Comparison of ENCODE assay signal across 30 mouse cellular contexts in the genomic region with DNA sequence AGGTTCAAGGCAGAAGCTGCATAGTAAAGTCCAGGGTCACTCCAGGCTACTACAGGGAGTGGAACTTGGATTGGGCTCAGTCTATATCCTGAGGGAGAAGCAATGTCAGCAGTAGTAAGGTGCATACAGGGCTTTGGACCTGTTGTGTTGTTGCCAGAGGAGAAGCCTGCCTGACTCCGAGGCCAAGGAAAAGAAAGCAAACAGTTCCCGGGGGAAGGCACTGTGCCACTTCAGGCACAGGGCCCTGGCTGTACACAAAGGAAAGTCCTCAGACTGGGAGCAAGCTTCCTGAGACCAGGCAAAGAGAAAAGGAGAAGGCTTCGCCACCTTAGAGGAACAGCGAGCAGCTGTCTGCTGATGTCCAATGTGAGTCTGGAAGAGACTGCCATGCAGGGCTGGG. TPM values are rescaled to one million over a fixed set of nuclear protein-coding genes. Genes with fewer than 3 reads are reported as not detected.
A peak's percentile ranks its signal among the peaks of the same experiment; 100 is the strongest.
DNase-seq lines count a peak whose midpoint lies in the region; ATAC-seq and TF ChIP-seq lines count a peak whose summit lies in the region.
"Had no signal": no experiment of that assay in that cellular context is flagged by ENCODE, and none has a peak within 500 bp of the region (broad histone marks: within the 10 kb centered on the region; RNA-seq: fewer than 3 reads in every experiment).

No protein-coding gene starts in this region.

- peaks cover 3% of the 10 kb centered on the region; the same call in 1 of the 2 replicates for H3K4me1 ChIP-seq in midbrain, embryonic 10.5 days
- no peaks in the 10 kb centered on the region for H3K4me1 ChIP-seq in midbrain, embryonic 16.5 days (ENCODE audit: control insufficient read depth, insufficient read depth, low read length)
- H3K4me1 ChIP-seq in testis, adult 2 months (ENCODE audit: control insufficient read depth, insufficient read depth, low read length), result peaks cover 6% of the 10 kb centered on the region
- H3K4me1 ChIP-seq in liver, embryonic 11.5 days (replicated peaks; ENCODE audit: control insufficient read depth, insufficient read depth, low read length), result peaks cover 4% of the 10 kb centered on the region; the same call in 1 of the 2 replicates
- H3K4me1 ChIP-seq: intestine, embryonic 15.5 days; midbrain, embryonic 13.5 days had no signal

- no peak overlapping the region for H3K4me2 ChIP-seq in midbrain, embryonic 16.5 days (ENCODE audit: low read length)
- H3K4me2 ChIP-seq in liver, embryonic 11.5 days, result no peak overlapping the region
- H3K4me2 ChIP-seq: embryonic facial prominence, embryonic 13.5 days; forebrain, embryonic 12.5 days; heart, embryonic 12.5 days; intestine, embryonic 15.5 days; limb, embryonic 13.5 days; midbrain, embryonic 13.5 days; neural tube, embryonic 12.5 days; stomach, embryonic 15.5 days had no signal

- H3K4me3 ChIP-seq in layer of hippocampus, adult 2 months, result no peak overlapping the region
- no peak overlapping the region for H3K4me3 ChIP-seq in midbrain, embryonic 10.5 days
- no peak overlapping the region for H3K4me3 ChIP-seq in midbrain, embryonic 16.5 days (ENCODE audit: low read depth, low read length)
- no peak overlapping the region for H3K4me3 ChIP-seq in testis, adult 2 months (ENCODE audit: control insufficient read depth, low read depth, low read length)
- H3K4me3 ChIP-seq in liver, embryonic 11.5 days (ENCODE audit: low read depth, low read length), result no peak overlapping the region
- H3K4me3 ChIP-seq: embryonic facial prominence, embryonic 13.5 days; erythroblast, embryonic 14.5 days; forebrain, embryonic 12.5 days; heart, embryonic 12.5 days; hindbrain, embryonic 10.5 days; intestine, embryonic 15.5 days; limb, embryonic 13.5 days; midbrain, embryonic 13.5 days; neural tube, embryonic 12.5 days; stomach, embryonic 15.5 days had no signal

- 80% methylated on average over 4 of the region's 4 CpGs for WGBS in midbrain, embryonic 10.5 days
- 81% methylated on average over 4 of the region's 4 CpGs for WGBS in midbrain, embryonic 16.5 days
- WGBS in liver, embryonic 11.5 days, result 75% methylated on average over 4 of the region's 4 CpGs

- ATAC-seq in midbrain, embryonic 16.5 days, result no peak
- no peak for ATAC-seq in liver, embryonic 11.5 days (replicated peaks; ENCODE audit: low FRiP score)
- ATAC-seq: activated CD4-positive, CD25-positive, alpha-beta regulatory T cell, adult 4 months; hindbrain, embryonic 16.5 days; intestine, embryonic 15.5 days; midbrain, embryonic 13.5 days had no signal

- no peaks in the 10 kb centered on the region for H3K9me3 ChIP-seq in midbrain, embryonic 10.5 days (replicated peaks)
- no peaks in the 10 kb centered on the region for H3K9me3 ChIP-seq in midbrain, embryonic 16.5 days (replicated peaks; ENCODE audit: control insufficient read depth, low read length, poor library complexity, severe bottlenecking)
- no peaks in the 10 kb centered on the region for H3K9me3 ChIP-seq in liver, embryonic 11.5 days (ENCODE audit: control insufficient read depth, low read length)
- H3K9me3 ChIP-seq: embryonic facial prominence, embryonic 13.5 days; forebrain, embryonic 12.5 days; heart, embryonic 12.5 days; hindbrain, embryonic 10.5 days; intestine, embryonic 15.5 days; limb, embryonic 13.5 days; midbrain, embryonic 13.5 days; neural tube, embryonic 12.5 days; stomach, embryonic 15.5 days had no signal

- peak; percentile 33; the same call in 1 of the 2 replicates for TF ChIP-seq POLR2A in testis, adult 2 months (IDR thresholded peaks at IDR 0.05; ENCODE audit: control insufficient read depth, low read depth, low read length)

- DNase-seq in adrenal gland, adult 2 months, result peak; percentile 15
- DNase-seq in adrenal gland, adult 8-10 months, result no peak
- peak in 1 of 2 experiments; percentile 21 for DNase-seq in layer of hippocampus, adult 2 months (ENCODE audit: low spot score in 2 of 2)
- no peak for DNase-seq in layer of hippocampus, adult 9-11 months
- DNase-seq in midbrain, embryonic 10.5 days (ENCODE audit: low spot score), result no peak
- no peak for DNase-seq in liver, embryonic 11.5 days (ENCODE audit: low spot score)
- DNase-seq: cerebellum, postnatal 10 days; embryo, embryonic 11 days; gastrocnemius, postnatal 25 days; heart, adult 18-20 months; heart, postnatal 10 days; kidney, adult 8-10 months; kidney, postnatal 10 days; retina, postnatal 1 day; right cerebral cortex, postnatal 4 days had no signal

- H3K27ac ChIP-seq in layer of hippocampus, adult 2 months, result peak overlapping the region; percentile 65
- peak overlapping the region; percentile 33; the same call in 1 of the 2 replicates for H3K27ac ChIP-seq in midbrain, embryonic 10.5 days (replicated peaks)
- no peak overlapping the region for H3K27ac ChIP-seq in midbrain, embryonic 16.5 days (ENCODE audit: low read length)
- peak overlapping the region; percentile 86 for H3K27ac ChIP-seq in testis, adult 2 months (ENCODE audit: control insufficient read depth, insufficient read depth, low read depth, low read length)
- no peak overlapping the region for H3K27ac ChIP-seq in liver, embryonic 11.5 days (ENCODE audit: low read depth, low read length)
- H3K27ac ChIP-seq: embryonic facial prominence, embryonic 13.5 days; forebrain, embryonic 12.5 days; hindbrain, embryonic 10.5 days; intestine, embryonic 15.5 days; limb, embryonic 13.5 days; liver, embryonic 14.5 days; midbrain, embryonic 13.5 days; neural tube, embryonic 12.5 days; stomach, embryonic 15.5 days had no signal

- H3K36me3 ChIP-seq in midbrain, embryonic 10.5 days, result no peaks in the 10 kb centered on the region
- H3K36me3 ChIP-seq in midbrain, embryonic 16.5 days (ENCODE audit: control insufficient read depth, insufficient read depth, low read length), result no peaks in the 10 kb centered on the region
- no peaks in the 10 kb centered on the region for H3K36me3 ChIP-seq in testis, adult 2 months (ENCODE audit: control insufficient read depth, insufficient read depth, low read length)
- no peaks in the 10 kb centered on the region for H3K36me3 ChIP-seq in liver, embryonic 11.5 days (ENCODE audit: control insufficient read depth, insufficient read depth, low read length)
- H3K36me3 ChIP-seq: forebrain, embryonic 12.5 days; hindbrain, embryonic 10.5 days; intestine, embryonic 15.5 days; midbrain, embryonic 13.5 days; stomach, embryonic 15.5 days had no signal

- no peak for TF ChIP-seq CTCF in layer of hippocampus, adult 2 months (conservative IDR thresholded peaks at IDR 0.05)
- no peak for TF ChIP-seq CTCF in testis, adult 2 months (IDR thresholded peaks at IDR 0.05; ENCODE audit: control insufficient read depth, insufficient read depth, insufficient replicate concordance, low read depth, low read length)

- H3K27me3 ChIP-seq in midbrain, embryonic 10.5 days (ENCODE audit: low read depth, poor library complexity, severe bottlenecking), result no peaks in the 10 kb centered on the region
- no peaks in the 10 kb centered on the region for H3K27me3 ChIP-seq in midbrain, embryonic 16.5 days (ENCODE audit: control insufficient read depth, insufficient read depth, low read depth, low read length)
- no peaks in the 10 kb centered on the region for H3K27me3 ChIP-seq in testis, adult 2 months (ENCODE audit: control insufficient read depth, insufficient read depth, low read length)
- H3K27me3 ChIP-seq in liver, embryonic 11.5 days (replicated peaks; ENCODE audit: control insufficient read depth, insufficient read depth, low read length), result no peaks in the 10 kb centered on the region
- H3K27me3 ChIP-seq: embryonic facial prominence, embryonic 13.5 days; heart, embryonic 12.5 days; intestine, embryonic 15.5 days; limb, embryonic 13.5 days; midbrain, embryonic 13.5 days; neural tube, embryonic 12.5 days; stomach, embryonic 15.5 days had no signal

- H3K9ac ChIP-seq in midbrain, embryonic 16.5 days (ENCODE audit: low read depth, low read length), result no peak overlapping the region
- H3K9ac ChIP-seq in liver, embryonic 11.5 days (ENCODE audit: low read depth, low read length), result no peak overlapping the region
- H3K9ac ChIP-seq: embryonic facial prominence, embryonic 13.5 days; forebrain, embryonic 12.5 days; heart, embryonic 12.5 days; intestine, embryonic 15.5 days; limb, embryonic 13.5 days; liver, embryonic 14.5 days; midbrain, embryonic 13.5 days; neural tube, embryonic 12.5 days; stomach, embryonic 15.5 days had no signal

RNA-seq across cellular contexts. Expression of gene Daam2, which starts 18.1 kb away (rescaled TPM):
- 10 to 100 TPM; 29.8 to 35.9 TPM for total RNA-seq in adrenal gland, adult 2 months (2021)
- 8.2 and 9.3 TPM in 2 replicates for polyA plus RNA-seq in adrenal gland, adult 2 months (2012; rRNA removed)
- total RNA-seq in adrenal gland, adult 8-10 months (2022), result 10 to 100 TPM; 30.1 to 38.9 (median 36.7) TPM
- total RNA-seq in layer of hippocampus, adult 2 months (2021), result 10 to 100 TPM; 61.2 to 66.7 TPM
- 0.94 and 1.2 TPM in 2 replicates for polyA plus RNA-seq in midbrain, embryonic 10.5 days (2016; fragmentation: Nextera tagmentation; extraction: Ambion mirVana)
- polyA plus RNA-seq in midbrain, embryonic 16.5 days (2015; fragmentation: Nextera tagmentation; extraction: Ambion mirVana), result 1.5 and 1.8 TPM in 2 replicates
- 27.7 and 33.5 TPM in 2 replicates for polyA plus RNA-seq in testis, adult 2 months (2012; rRNA removed)
- 2.2 and 2.6 TPM in 2 replicates for polyA plus RNA-seq in liver, embryonic 11.5 days (2014; fragmentation: Nextera tagmentation; extraction: Ambion mirVana)
- polyA plus RNA-seq: erythroblast, embryonic 14.5 days had no signal

Comparison
In these comparisons a context has a peak if more than half of its experiments do, and no peak if none do; other contexts are left out.
1. H3K27ac ChIP-seq: peak in layer of hippocampus, adult 2 months (single experiment), midbrain, embryonic 10.5 days (single experiment) and testis, adult 2 months (single experiment); none in midbrain, embryonic 16.5 days (single experiment) and liver, embryonic 11.5 days (single experiment).